In genomic region chr6:86815436-86815835, GRCm38 (mm10) we compare ENCODE assay signal across 11 mouse cellular contexts. TPM values are rescaled to one million over a fixed set of nuclear protein-coding genes. Genes with fewer than 3 reads are reported as not detected.
DNase-seq lines count a peak whose midpoint lies in the region; ATAC-seq and TF ChIP-seq lines count a peak whose summit lies in the region.
"Had no signal": no experiment of that assay in that cellular context is flagged by ENCODE, and none has a peak within 500 bp of the region (broad histone marks: within the 10 kb centered on the region; RNA-seq: fewer than 3 reads in every experiment).

No protein-coding gene starts in this region.

- no peak overlapping the region for H3K9ac ChIP-seq in kidney, embryonic 16.5 days (replicated peaks; ENCODE audit: low read length)
- no peak overlapping the region for H3K9ac ChIP-seq in forebrain, embryonic 15.5 days (replicated peaks)
- no peak overlapping the region for H3K9ac ChIP-seq in midbrain, embryonic 14.5 days (replicated peaks; ENCODE audit: low read length)

- H3K4me3 ChIP-seq in kidney, embryonic 16.5 days (ENCODE audit: low read length), result no peak overlapping the region; the same call in 1 of the 2 replicates
- no peak overlapping the region for H3K4me3 ChIP-seq in cortical plate, adult 2 months (ENCODE audit: insufficient read depth, low read length)
- H3K4me3 ChIP-seq in forebrain, embryonic 15.5 days, result no peak overlapping the region
- 0 out of 2 replicates have a peak overlapping the region, but pooled peaks have one; percentile 1 for H3K4me3 ChIP-seq in midbrain, embryonic 14.5 days (replicated peaks; ENCODE audit: low read depth, low read length)

- no peak for TF ChIP-seq CTCF in cortical plate, adult 2 months (IDR thresholded peaks at IDR 0.05; ENCODE audit: extremely low read depth, insufficient read depth, low read length)

- no peak for DNase-seq in kidney, adult 18-20 months
- DNase-seq in midbrain, embryonic 14.5 days, result peak; percentile 39
- DNase-seq in adrenal gland, adult 18-20 months (ENCODE audit: low spot score in 2 of 2), result no peak
- DNase-seq in frontal cortex, postnatal 25 days (ENCODE audit: low spot score in 2 of 2), result no peak
- DNase-seq in layer of hippocampus, adult 9-11 months, result no peak
- DNase-seq: cerebellum, adult 11 months; heart, postnatal 36 days had no signal

- ATAC-seq in kidney, embryonic 16.5 days (ENCODE audit: low FRiP score, low TSS enrichment), result no peak
- ATAC-seq in forebrain, embryonic 15.5 days (replicated peaks), result no peak
- ATAC-seq in midbrain, embryonic 14.5 days (ENCODE audit: low FRiP score, low TSS enrichment), result no peak

- H3K4me1 ChIP-seq in kidney, embryonic 16.5 days (ENCODE audit: insufficient read depth, low read length), result peaks cover 9% of the 10 kb centered on the region
- H3K4me1 ChIP-seq in cortical plate, adult 2 months (ENCODE audit: control insufficient read depth, insufficient read depth, low read length), result peaks cover 6% of the 10 kb centered on the region
- peaks cover 5% of the 10 kb centered on the region for H3K4me1 ChIP-seq in forebrain, embryonic 15.5 days
- H3K4me1 ChIP-seq in midbrain, embryonic 14.5 days (ENCODE audit: control insufficient read depth, insufficient read depth, low read length), result peaks cover 4% of the 10 kb centered on the region; the same call in 1 of the 2 replicates

- no peaks in the 10 kb centered on the region for H3K9me3 ChIP-seq in kidney, embryonic 16.5 days (ENCODE audit: low read length)
- no peaks in the 10 kb centered on the region for H3K9me3 ChIP-seq in forebrain, embryonic 15.5 days
- no peaks in the 10 kb centered on the region for H3K9me3 ChIP-seq in midbrain, embryonic 14.5 days (ENCODE audit: control insufficient read depth, low read length)

- H3K27me3 ChIP-seq in kidney, embryonic 16.5 days (ENCODE audit: insufficient read depth, low read length), result no peaks in the 10 kb centered on the region
- H3K27me3 ChIP-seq in forebrain, embryonic 15.5 days, result no peaks in the 10 kb centered on the region
- no peaks in the 10 kb centered on the region for H3K27me3 ChIP-seq in midbrain, embryonic 14.5 days (ENCODE audit: control insufficient read depth, insufficient read depth, low read length)

- no peak for TF ChIP-seq POLR2A in cortical plate, adult 2 months (IDR thresholded peaks at IDR 0.05; ENCODE audit: extremely low read depth, insufficient read depth, low read length)

- H3K27ac ChIP-seq in kidney, embryonic 16.5 days (ENCODE audit: low read length), result 0 out of 2 replicates have a peak overlapping the region, but pooled peaks have one; percentile 18
- H3K27ac ChIP-seq in cortical plate, adult 2 months (ENCODE audit: insufficient read depth, low read length), result peak overlapping the region; percentile 4; the same call in 1 of the 2 replicates
- no peak overlapping the region for H3K27ac ChIP-seq in forebrain, embryonic 15.5 days (replicated peaks)
- H3K27ac ChIP-seq in midbrain, embryonic 14.5 days (replicated peaks; ENCODE audit: low read depth, low read length), result no peak overlapping the region
- H3K27ac ChIP-seq: macrophage had no signal

- WGBS in kidney, embryonic 16.5 days, result 10% methylated on average over 7 of the region's 7 CpGs
- 3% methylated on average over 7 of the region's 7 CpGs for WGBS in forebrain, embryonic 15.5 days
- 7% methylated on average over 7 of the region's 7 CpGs for WGBS in midbrain, embryonic 14.5 days

- H3K36me3 ChIP-seq in kidney, embryonic 16.5 days (ENCODE audit: insufficient read depth, low read length), result no peaks in the 10 kb centered on the region
- no peaks in the 10 kb centered on the region for H3K36me3 ChIP-seq in forebrain, embryonic 15.5 days
- no peaks in the 10 kb centered on the region for H3K36me3 ChIP-seq in midbrain, embryonic 14.5 days (ENCODE audit: control insufficient read depth, insufficient read depth, low read length)

- H3K4me2 ChIP-seq in kidney, embryonic 16.5 days (replicated peaks; ENCODE audit: low read depth, low read length), result peak overlapping the region; percentile 44
- peak overlapping the region; percentile 17; the same call in 1 of the 2 replicates for H3K4me2 ChIP-seq in forebrain, embryonic 15.5 days (replicated peaks)
- peak overlapping the region; percentile 35 for H3K4me2 ChIP-seq in midbrain, embryonic 14.5 days (ENCODE audit: low read length)

RNA-seq across cellular contexts. Expression of gene Anxa4, which starts 22.1 kb away (rescaled TPM):
- polyA plus RNA-seq in kidney, embryonic 16.5 days (2015; fragmentation: Nextera tagmentation; extraction: Ambion mirVana), result 50.7 and 59.2 TPM in 2 replicates
- polyA plus RNA-seq in cortical plate, adult 2 months (2012; rRNA removed), result 7.0 and 7.1 TPM in 2 replicates
- 5.8 and 5.9 TPM in 2 replicates for polyA plus RNA-seq in forebrain, embryonic 15.5 days (2015; fragmentation: Nextera tagmentation; extraction: Ambion mirVana)
- polyA plus RNA-seq in midbrain, embryonic 14.5 days (2014; fragmentation: Nextera tagmentation; extraction: Ambion mirVana), result 2.8 and 5.6 TPM in 2 replicates
- total RNA-seq in adrenal gland, adult 18-20 months (2021), result 10 to 100 TPM; 76.0 to 82.7 TPM

RNA-seq across cellular contexts. Expression of gene Aak1, which starts 33.9 kb away (rescaled TPM):
- polyA plus RNA-seq in kidney, embryonic 16.5 days (2015; fragmentation: Nextera tagmentation; extraction: Ambion mirVana), result 9.0 and 13.5 TPM in 2 replicates
- polyA plus RNA-seq in cortical plate, adult 2 months (2012; rRNA removed), result 152 and 173 TPM in 2 replicates
- polyA plus RNA-seq in forebrain, embryonic 15.5 days (2015; fragmentation: Nextera tagmentation; extraction: Ambion mirVana), result 36.1 and 39.3 TPM in 2 replicates
- 41.9 and 43.9 TPM in 2 replicates for polyA plus RNA-seq in midbrain, embryonic 14.5 days (2014; fragmentation: Nextera tagmentation; extraction: Ambion mirVana)
- 100 to 1,000 TPM; 104 to 109 TPM for total RNA-seq in adrenal gland, adult 18-20 months (2021)

Comparison
In these comparisons a context has a peak if more than half of its experiments do, and no peak if none do; other contexts are left out.
1. H3K27ac ChIP-seq: peak in kidney, embryonic 16.5 days (single experiment) and cortical plate, adult 2 months (single experiment); none in forebrain, embryonic 15.5 days (single experiment) and midbrain, embryonic 14.5 days (single experiment).
2. Peak in every context shown above with its lines, with median percentiles within 50 percentile points of each other: H3K4me2 ChIP-seq.